In genomic region chr13:11205216-11205786, GRCm38 (mm10) we compare ENCODE assay signal across 20 mouse cellular contexts.
A peak's percentile ranks its signal among the peaks of the same experiment; 100 is the strongest.
DNase-seq lines count a peak whose midpoint lies in the region; ATAC-seq and TF ChIP-seq lines count a peak whose summit lies in the region.
"Had no signal": no experiment of that assay in that cellular context is flagged by ENCODE, and none has a peak within 500 bp of the region (broad histone marks: within the 10 kb centered on the region; RNA-seq: fewer than 3 reads in every experiment).

No protein-coding gene starts in this region.

- no peak overlapping the region for H3K4me2 ChIP-seq in forebrain, postnatal 0 days (ENCODE audit: low read depth)
- H3K4me2 ChIP-seq in forebrain, embryonic 12.5 days, result no peak overlapping the region
- no peak overlapping the region for H3K4me2 ChIP-seq in midbrain, embryonic 15.5 days
- H3K4me2 ChIP-seq: heart, embryonic 11.5 days; heart, embryonic 15.5 days had no signal

- no peaks in the 10 kb centered on the region for H3K4me1 ChIP-seq in cerebellum, adult 2 months (ENCODE audit: control insufficient read depth, insufficient read depth, low read length)
- no peaks in the 10 kb centered on the region for H3K4me1 ChIP-seq in forebrain, postnatal 0 days (ENCODE audit: insufficient read depth)
- H3K4me1 ChIP-seq in forebrain, embryonic 12.5 days, result no peaks in the 10 kb centered on the region
- no peaks in the 10 kb centered on the region for H3K4me1 ChIP-seq in midbrain, embryonic 15.5 days
- H3K4me1 ChIP-seq in midbrain, embryonic 10.5 days, result no peaks in the 10 kb centered on the region
- H3K4me1 ChIP-seq: embryonic facial prominence, embryonic 10.5 days; heart, embryonic 15.5 days had no signal

- intact Hi-C loops in heart, postnatal 25 days (cut with DNase I), result no loop called here

- no peak overlapping the region for H3K9ac ChIP-seq in forebrain, postnatal 0 days
- no peak overlapping the region for H3K9ac ChIP-seq in forebrain, embryonic 12.5 days
- H3K9ac ChIP-seq in midbrain, embryonic 15.5 days, result no peak overlapping the region
- H3K9ac ChIP-seq: heart, embryonic 15.5 days had no signal

- ATAC-seq in forebrain, postnatal 0 days, result peak; percentile 42; the same call in 1 of the 2 replicates
- no peak for ATAC-seq in forebrain, embryonic 12.5 days (ENCODE audit: low FRiP score)
- ATAC-seq in midbrain, embryonic 15.5 days (replicated peaks), result 0 out of 2 replicates have a peak, but pooled peaks have one; percentile 33
- ATAC-seq: activated CD4-positive, CD25-positive, alpha-beta regulatory T cell, adult 4 months; intestine, embryonic 16.5 days; Patski had no signal

- no peak for TF ChIP-seq POLR2A in cerebellum, adult 2 months (IDR thresholded peaks at IDR 0.05; ENCODE audit: borderline replicate concordance, insufficient read depth, low read length)

- H3K27ac ChIP-seq in cerebellum, adult 2 months (ENCODE audit: insufficient read depth, low read length), result no peak overlapping the region
- no peak overlapping the region for H3K27ac ChIP-seq in forebrain, postnatal 0 days (ENCODE audit: low read depth, low read length)
- H3K27ac ChIP-seq in forebrain, embryonic 12.5 days, result no peak overlapping the region
- H3K27ac ChIP-seq in midbrain, embryonic 15.5 days, result no peak overlapping the region
- H3K27ac ChIP-seq in midbrain, embryonic 10.5 days (replicated peaks), result no peak overlapping the region
- H3K27ac ChIP-seq: embryonic facial prominence, embryonic 10.5 days; heart, adult 2 months; heart, embryonic 15.5 days had no signal

- 0 out of 2 replicates have a peak, but pooled peaks cover 3% of the 10 kb centered on the region for H3K9me3 ChIP-seq in forebrain, postnatal 0 days (ENCODE audit: low read length)
- no peaks in the 10 kb centered on the region for H3K9me3 ChIP-seq in forebrain, embryonic 12.5 days
- no peaks in the 10 kb centered on the region for H3K9me3 ChIP-seq in midbrain, embryonic 15.5 days
- peaks cover 3% of the 10 kb centered on the region; the same call in 1 of the 2 replicates for H3K9me3 ChIP-seq in midbrain, embryonic 10.5 days (replicated peaks)
- H3K9me3 ChIP-seq: embryonic facial prominence, embryonic 10.5 days; heart, embryonic 15.5 days had no signal

- DNase-seq in cerebellum, postnatal 10 days, result peak; percentile 45 to 54
- no peak for DNase-seq in cerebellum, adult 2 months
- no peak for DNase-seq in forebrain, postnatal 0 days
- no peak for DNase-seq in midbrain, embryonic 10.5 days (ENCODE audit: low spot score)
- DNase-seq in heart, postnatal 25 days (ENCODE audit: low spot score), result no peak
- DNase-seq: adrenal gland, postnatal 36 days; cerebellum, adult 11-12 months; cerebellum, adult 9-11 months; gastrocnemius, postnatal 14 days; heart, adult 2 months; heart, postnatal 36 days; kidney, adult 2 months had no signal

- H3K36me3 ChIP-seq in forebrain, postnatal 0 days (ENCODE audit: insufficient read depth), result no peaks in the 10 kb centered on the region
- no peaks in the 10 kb centered on the region for H3K36me3 ChIP-seq in forebrain, embryonic 12.5 days (replicated peaks)
- H3K36me3 ChIP-seq in midbrain, embryonic 15.5 days (replicated peaks), result no peaks in the 10 kb centered on the region
- H3K36me3 ChIP-seq in midbrain, embryonic 10.5 days, result no peaks in the 10 kb centered on the region
- H3K36me3 ChIP-seq: embryonic facial prominence, embryonic 10.5 days; heart, embryonic 15.5 days had no signal

- WGBS in cerebellum, adult 2 months, result 60% methylated on average over 6 of the region's 6 CpGs
- 64% methylated on average over 6 of the region's 6 CpGs for whole genome bisulfite sequencing in forebrain, postnatal 0 days
- WGBS in forebrain, embryonic 12.5 days, result 84% methylated on average over 6 of the region's 6 CpGs
- WGBS in midbrain, embryonic 15.5 days, result 61% methylated on average over 6 of the region's 6 CpGs
- 89% methylated on average over 6 of the region's 6 CpGs for WGBS in midbrain, embryonic 10.5 days

- no peak for TF ChIP-seq CTCF in cerebellum, adult 2 months (IDR thresholded peaks at IDR 0.05; ENCODE audit: borderline replicate concordance, insufficient read depth, low read depth, low read length)
- TF ChIP-seq CTCF in forebrain, postnatal 0 days (IDR thresholded peaks at IDR 0.05; ENCODE audit: low read depth), result no peak

- no peak overlapping the region for H3K4me3 ChIP-seq in cerebellum, adult 2 months (replicated peaks; ENCODE audit: insufficient read depth, low read depth, low read length)
- no peak overlapping the region for H3K4me3 ChIP-seq in forebrain, postnatal 0 days (ENCODE audit: low read depth, low read length)
- H3K4me3 ChIP-seq in forebrain, embryonic 12.5 days (replicated peaks), result no peak overlapping the region
- H3K4me3 ChIP-seq in midbrain, embryonic 15.5 days, result no peak overlapping the region
- no peak overlapping the region for H3K4me3 ChIP-seq in midbrain, embryonic 10.5 days
- H3K4me3 ChIP-seq: embryonic facial prominence, embryonic 10.5 days; heart, adult 2 months; heart, embryonic 15.5 days had no signal

- no peaks in the 10 kb centered on the region for H3K27me3 ChIP-seq in cerebellum, adult 2 months (ENCODE audit: control insufficient read depth, insufficient read depth, low read length)
- no peaks in the 10 kb centered on the region for H3K27me3 ChIP-seq in forebrain, postnatal 0 days (ENCODE audit: insufficient read depth, low read length)
- no peaks in the 10 kb centered on the region for H3K27me3 ChIP-seq in forebrain, embryonic 12.5 days
- H3K27me3 ChIP-seq in midbrain, embryonic 15.5 days (replicated peaks), result no peaks in the 10 kb centered on the region
- H3K27me3 ChIP-seq in midbrain, embryonic 10.5 days (ENCODE audit: low read depth, poor library complexity, severe bottlenecking), result no peaks in the 10 kb centered on the region
- H3K27me3 ChIP-seq: heart, embryonic 15.5 days; Patski had no signal

Comparison
In these comparisons a context has a peak if more than half of its experiments do, and no peak if none do; other contexts are left out.
1. DNase-seq: peak in cerebellum, postnatal 10 days (2 of 2); none in cerebellum, adult 2 months (0 of 2), forebrain, postnatal 0 days (single experiment), midbrain, embryonic 10.5 days (single experiment) and heart, postnatal 25 days (single experiment).